Mouse (Mus musculus) gastrocnemius, postnatal 10 days (tissue): ENCODE results near the gene Zbtb4. TPM values are rescaled to one million over a fixed set of nuclear protein-coding genes. Genes with fewer than 3 reads are reported as not detected.
"Not testable (repeated sequence)": the region's sequence is repeated elsewhere in the genome, so short reads cannot be mapped to it uniquely, and the experiment has no call there.

Experiments used
- DNase-seq: peaks from one replicate; pipeline ENCODE4 v3.0.0; 2021; ENCODE audit warnings: mixed read lengths
- long read RNA-seq, 2 experiments: library from polyadenylated mRNA; stranded (forward); transcript quantifications; one replicate each; pipeline ENCODE4 v2.0.0; 2021
- total RNA-seq, 2 experiments: library from RNA; stranded (reverse); gene quantifications; 2 replicates each; pipeline ENCODE4 v1.2.3; 2021

Gene Zbtb4
- total RNA-seq, result 10 to 100 TPM; 21.0 to 29.3 TPM
- long read RNA-seq, experiment 1, full-length matches to known transcripts, result 2 of 7 reads
- long read RNA-seq, experiment 1, partial matches to known transcripts, result 0 of 7 reads
- long read RNA-seq, experiment 1, other reads (novel, unspliced or antisense), result 5 of 7 reads
- long read RNA-seq, experiment 2, partial matches to known transcripts, result 0 of 4 reads
- long read RNA-seq, experiment 2, other reads (novel, unspliced or antisense), result 4 of 4 reads

DNA sequence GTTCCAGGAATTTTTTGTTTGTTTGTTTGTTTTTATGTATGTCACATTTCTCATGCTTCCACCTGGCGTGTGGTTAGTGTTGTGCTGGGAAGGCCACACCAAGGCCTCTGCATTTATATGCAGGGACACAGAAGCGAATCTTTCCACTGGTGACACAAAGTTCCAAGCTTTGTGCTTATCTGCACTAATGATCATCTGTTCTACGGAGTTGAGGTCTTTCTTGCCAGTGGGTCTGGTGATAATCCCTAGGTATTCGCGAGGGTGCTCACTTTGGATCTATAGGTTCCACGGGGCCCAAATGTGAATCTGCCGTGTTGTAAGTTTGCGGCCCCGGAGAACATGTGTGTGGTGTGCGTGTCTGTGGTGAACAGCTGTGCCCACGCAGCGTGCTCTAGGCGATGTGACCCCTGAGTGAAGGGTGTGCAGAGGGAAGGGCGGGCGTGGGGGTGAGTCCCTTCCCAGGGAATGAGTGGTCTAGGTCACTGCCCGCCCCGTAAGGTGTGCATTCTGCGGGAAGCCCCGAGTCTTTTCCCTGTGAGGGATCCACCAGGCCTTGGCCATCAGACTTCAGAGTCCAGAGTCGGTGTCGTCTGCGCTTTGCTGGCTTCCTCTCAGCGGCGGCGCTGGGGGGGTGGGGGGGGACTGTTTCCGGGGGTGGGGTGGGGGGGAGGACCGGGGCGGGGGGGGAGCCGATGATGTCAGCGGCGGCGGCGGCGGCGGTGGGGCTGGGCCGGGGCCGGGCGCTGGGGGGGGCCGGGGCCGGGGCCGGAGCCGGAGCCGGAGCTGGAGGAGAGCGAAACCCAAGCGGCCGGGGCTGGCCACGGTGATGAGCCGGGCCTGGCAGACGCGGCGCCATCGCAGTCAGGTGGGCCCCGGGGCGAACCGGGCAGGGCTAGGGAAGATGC, at the start of gene Zbtb4:
Zbtb4 (plus strand) TSS at position 692 of the 905 bp plus-strand sequence.
- peak; percentile 63 for DNase-seq

DNA sequence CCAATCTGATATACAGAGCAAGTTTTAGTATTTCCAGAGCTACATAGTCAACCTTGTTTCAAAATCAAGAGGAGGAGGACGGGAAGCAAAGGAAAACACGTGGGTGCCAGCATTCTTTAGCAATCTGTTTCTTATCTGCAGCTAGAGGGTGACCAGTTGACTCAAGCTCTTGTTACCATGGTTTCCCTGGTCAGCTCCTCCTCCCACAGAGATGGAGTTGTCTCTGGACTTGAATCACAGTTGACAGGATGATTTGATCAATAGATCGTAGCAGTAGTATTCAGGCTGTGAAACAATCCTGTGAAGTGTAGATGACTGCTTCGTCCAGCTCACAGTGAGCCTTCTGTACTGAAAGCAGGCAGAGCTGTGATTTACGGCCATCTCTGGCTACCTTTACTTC, 49.8 kb upstream of the Zbtb4 start:
- no peak for DNase-seq

DNA sequence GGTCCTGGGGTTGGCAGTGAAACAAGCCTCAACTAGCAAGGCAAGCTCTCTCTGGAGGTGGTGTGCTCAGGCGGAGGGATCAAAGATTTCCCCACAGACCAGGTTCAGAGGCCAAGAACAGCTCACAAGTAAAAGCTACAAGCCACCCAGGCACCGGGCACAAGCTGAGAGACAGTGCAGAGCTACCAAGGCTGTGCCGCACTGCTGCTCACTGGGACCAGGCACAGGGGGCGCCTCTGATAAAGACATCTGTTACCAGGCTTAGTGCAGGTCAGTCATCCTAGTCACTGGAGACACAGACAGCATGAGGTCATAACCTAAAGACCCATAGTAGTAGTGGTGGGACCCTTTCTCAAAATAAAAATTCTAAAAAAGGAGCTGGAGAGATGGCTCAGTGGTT, 48.8 kb upstream of the Zbtb4 start:
- DNase-seq, result no peak

DNA sequence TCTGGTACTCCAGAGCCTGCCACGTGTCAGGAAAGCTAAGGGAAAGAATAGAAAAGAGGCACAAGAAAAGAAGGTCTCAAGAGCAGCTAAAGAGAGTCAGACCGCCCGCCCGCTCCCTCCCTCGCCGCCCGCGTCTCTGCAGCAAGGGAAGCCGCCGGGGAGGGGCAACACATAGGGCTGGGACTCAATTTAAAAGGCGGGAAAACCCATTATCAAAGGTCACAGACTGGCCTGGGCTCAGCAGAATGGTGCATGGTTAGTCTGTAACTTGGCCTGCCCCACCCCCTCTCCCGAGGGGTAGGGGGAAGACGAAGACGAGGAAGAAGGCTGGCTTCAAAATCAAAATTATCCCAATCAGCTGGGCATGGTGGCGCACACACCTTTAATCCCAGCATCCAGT, 47.1 kb upstream of the Zbtb4 start:
- DNase-seq, result no peak

DNA sequence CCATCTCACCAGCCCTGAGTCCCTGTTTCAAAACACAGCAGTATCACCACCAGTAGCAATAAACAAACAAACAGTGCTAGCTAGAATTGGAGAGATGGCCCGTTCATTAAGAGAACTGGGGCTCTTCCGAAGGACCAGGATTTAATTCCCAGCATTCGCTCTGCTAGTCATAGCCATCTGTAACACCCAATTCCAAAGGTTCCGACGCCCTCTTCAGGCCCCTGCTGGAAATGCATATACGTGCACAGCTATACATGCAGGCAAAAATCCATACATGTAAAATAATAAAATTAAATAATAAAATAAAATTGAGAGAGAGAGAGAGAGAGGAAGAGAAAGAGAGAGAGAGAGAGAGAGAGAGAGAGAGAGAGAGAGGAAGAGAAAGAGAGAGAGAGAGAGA, 46.3 kb upstream of the Zbtb4 start:
- DNase-seq, result no peak

DNA sequence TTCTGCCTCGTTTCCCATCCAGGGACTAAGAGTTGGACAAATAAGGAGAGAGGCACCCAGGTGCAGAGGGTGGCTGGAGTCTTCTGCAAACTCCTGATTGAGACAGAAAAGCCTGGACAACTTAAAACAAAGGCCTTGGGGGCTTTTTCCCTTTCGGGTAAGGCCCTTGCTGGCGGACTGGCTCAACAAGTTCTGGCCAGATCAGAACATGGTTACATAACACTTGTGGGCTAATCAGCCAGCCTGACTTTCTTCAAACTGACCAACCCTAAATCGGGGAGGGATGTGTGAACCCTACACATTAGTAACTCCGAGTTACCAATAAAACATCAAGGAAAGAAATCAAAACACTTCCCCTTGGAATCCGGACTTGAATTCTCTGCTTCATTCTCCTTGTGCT, 44.9 kb upstream of the Zbtb4 start:
- no peak for DNase-seq

DNA sequence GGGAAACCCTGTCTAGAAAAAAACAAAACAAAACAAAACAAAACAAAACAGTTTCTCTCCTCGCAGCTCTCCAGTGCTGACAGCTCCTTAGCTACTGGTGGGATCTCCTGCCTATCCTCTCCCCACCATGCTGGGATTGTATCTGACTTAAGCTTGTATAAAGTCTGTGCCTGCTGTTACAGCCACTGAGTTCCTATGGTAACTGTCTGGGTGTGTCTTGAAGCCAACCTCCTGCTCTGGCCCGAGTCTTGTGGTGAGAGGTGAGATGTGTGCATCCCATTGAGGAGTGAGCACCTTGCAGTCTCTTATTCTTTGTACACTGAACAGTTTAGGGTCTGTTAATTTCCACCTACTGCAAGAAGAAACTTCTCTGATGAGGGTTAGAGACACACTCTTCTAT, 42.6 kb upstream of the Zbtb4 start:
- DNase-seq, result no peak

DNA sequence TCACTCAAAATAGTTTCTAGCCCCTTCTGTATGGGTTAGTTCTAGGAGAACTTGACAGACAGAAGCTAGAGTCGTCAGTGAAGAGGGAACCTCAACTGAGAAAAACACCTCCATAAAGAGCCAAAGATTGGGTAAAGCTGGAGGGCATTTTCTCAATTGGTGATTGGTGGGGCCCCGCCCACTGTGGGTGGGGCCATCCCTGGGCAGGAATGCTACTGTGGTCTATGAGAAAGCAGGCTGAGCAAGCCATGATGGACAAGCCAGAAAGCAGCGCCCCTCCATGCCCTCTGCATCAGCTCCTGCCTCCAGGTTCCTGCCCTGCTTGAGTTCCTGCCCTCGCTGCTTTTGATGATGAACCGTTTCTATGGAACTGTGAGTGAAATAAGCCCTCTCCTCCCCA, 39.8 kb upstream of the Zbtb4 start:
- no peak for DNase-seq

DNA sequence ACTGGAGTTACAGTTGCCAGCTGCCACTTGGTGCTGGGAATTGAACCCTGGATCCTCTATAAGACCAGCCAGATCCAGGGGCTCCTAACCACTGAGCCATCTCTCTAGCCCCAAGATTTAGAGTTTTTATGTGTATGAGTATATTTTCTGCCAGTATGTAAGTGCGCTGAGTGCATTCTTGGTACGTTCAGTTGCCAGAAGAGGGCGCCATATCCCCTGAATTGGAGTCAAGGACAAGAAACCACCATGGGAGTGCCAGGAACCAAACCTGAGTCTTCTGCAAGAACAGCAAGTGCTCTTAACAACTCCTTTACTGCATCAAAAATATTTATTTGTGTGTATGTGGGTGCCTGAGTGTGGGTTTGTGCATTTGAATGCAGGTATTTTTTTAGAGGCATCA, 36.6 kb upstream of the Zbtb4 start:
- DNase-seq, result peak; percentile 58

DNA sequence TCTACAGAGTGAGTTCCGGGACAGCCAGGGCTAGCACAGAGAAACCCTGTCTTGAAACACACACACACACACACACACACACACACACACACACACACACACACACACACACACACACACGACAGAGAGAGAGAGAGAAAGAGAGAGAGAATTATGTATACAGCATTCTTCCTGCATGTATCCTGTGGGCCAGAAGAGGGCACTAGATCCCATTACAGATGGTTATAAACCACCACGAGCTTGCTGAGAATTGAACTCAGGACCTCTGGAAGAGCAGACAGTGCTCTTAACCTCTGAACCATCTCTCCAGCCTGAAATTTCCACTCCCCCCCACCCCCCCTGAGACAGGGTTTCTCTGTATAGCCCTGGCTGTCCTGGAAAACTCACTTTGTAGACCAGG, 34.3 kb upstream of the Zbtb4 start:
- DNase-seq, result not testable (repeated sequence)

DNA sequence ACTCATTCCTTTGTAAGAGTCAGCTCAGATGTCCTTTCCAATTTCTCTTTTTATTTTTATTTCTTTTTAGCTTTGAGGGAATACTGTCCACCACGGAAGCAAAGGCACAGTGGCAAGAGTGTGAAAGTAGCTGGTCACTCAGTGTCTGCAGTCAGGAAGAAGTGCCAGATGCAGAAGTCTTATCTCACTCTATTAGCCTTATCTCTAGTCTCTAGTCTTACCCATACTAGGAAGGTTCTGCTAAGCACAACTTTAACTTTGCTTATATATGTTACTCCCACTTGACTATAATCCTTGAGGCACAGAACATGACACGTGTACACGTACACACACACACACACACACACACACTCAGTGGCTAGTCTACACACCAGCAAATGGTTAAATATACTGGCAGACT, 14.1 kb upstream of the Zbtb4 start:
- DNase-seq, result no peak

DNA sequence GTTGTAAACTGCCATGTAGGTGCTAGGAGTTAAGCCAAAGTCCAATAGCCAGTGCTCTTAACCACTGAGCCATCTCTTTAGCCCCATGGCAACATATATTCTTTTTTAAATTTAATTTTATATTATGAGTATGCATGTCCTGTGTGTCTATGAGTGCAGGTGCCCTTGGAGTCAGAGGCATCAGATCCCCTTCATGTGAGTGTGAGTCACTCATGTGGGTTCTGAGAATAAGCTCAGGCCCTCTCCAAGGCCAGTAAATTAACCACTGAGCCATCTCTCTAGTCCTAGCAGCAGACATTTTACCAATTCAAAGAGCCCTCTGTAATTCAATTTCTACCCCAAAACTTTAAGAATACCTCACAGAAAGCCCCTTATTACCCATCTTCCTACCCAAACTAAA, 13.0 kb upstream of the Zbtb4 start:
- DNase-seq, result no peak

DNA sequence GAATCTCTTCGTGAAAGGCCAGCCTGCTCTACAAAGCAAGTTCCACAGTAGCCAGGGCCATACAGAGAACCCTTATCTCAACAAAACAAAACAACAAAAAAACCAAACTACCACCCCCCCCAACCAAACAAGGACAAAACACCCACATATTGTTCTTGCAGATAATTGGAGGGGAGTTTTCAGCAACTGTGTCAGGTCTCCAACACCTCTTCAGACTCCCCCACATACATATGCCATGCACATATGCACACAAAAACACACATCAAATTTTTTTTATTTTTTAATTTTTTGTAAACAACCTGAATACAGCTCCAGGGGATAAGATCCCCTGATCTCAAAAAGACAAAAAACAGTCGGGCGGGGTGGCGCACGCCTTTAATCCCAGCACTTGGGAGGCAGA, 11.5 kb upstream of the Zbtb4 start:
- DNase-seq, result no peak

DNA sequence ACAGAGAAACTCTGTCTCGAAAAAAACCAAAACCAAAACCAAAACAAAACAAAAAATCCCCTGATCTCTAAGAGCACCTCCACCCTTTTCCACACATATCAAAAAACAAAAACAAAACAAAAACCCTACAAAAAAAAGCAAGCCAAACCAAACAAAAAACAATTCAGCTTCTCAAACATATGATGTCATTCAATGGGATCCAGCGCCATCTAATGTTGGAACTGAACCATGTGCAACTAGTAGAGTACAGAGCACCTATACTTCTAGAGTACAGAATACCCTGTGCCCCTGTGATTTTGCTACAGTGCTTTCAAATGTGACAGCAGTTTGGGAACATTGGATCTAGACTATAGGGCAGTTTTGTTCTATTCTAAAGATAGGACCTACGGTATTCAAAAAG, 11.0 kb upstream of the Zbtb4 start:
- DNase-seq, result no peak

DNA sequence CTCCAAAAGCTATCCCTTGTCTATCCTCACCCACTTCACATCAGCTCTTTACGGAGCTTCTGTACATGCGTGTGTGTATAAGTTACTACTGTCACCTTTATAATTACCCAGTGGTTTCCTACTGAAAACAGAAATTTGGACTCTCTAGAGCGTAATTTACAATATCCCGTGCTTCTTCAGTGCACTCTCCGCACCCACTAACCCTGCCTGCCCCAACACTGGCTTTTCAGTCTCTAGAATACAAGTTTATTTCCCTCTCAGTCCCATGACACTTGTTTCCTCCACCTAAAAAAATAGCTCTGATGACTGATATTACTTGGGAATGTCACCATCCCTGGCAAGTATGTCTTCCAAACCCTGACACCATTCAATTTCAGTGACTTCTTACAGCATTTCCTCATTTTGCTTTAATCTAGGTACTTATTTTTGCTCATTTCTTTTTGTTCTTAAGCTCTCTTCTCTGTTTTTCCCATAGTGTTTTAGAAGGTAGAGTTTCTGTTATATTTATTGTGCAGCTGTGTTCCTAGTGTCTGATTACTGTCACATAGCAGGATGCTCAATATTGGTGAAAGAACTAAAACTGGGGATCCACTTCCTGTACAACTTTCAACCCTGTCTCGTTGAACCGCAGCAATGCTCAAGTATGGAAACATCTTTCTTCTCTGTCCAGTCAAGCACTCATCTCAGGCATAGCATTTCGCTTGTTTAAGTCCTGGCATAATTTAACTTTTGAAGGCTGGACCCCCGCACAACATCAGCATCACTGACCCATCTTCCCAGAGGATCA, 8.2 kb upstream of the Zbtb4 start:
- DNase-seq, result no peak

DNA sequence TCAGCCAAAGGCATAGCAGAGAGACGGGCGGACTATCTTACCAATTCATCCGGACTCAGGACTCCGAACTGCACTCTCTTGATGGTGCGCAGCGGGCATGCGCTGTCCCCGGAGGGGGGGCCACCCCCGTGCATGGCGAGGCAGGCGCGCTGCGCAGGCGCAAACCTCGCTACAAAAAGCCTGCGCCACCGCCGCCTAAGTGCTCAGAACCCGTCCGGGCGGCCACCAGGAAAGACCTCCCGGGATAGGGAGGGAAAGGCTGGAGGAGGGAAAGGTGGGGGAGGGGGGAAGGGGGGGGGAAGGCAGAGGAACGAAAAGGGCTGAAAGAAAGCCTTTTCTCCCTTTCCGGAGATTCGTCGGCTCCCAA, 7.6 kb upstream of the Zbtb4 start:
- peak; percentile 99 for DNase-seq

DNA sequence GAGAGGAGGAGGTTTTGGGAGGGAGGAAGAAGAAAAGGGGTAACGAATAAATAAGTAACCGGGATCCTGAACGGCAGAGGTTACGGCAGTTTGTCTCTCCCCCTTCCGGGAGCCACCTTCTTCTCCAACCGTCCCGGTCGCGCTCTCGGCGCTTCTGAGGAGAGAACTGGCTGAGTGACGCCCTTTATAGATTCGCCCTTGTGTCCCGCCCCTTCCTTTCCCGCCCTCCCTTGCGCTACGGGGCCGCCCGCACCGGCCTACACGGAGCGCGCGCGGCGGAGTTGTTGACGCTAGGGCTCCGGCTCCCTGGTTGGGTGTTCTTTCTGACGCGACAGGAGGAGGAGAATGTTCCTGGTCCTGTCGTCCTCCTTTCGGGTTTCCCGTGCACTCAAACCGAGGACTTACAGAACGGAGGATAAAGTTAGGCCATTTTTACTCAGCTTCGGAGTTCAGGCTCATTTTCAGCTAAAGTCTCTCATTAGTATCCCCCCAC, 7.2 kb upstream of the Zbtb4 start, which contains the start of gene Polr2a:
Polr2a (minus strand) TSS at position 160 of the 493 bp plus-strand sequence.
- peak; percentile 98 for DNase-seq

DNA sequence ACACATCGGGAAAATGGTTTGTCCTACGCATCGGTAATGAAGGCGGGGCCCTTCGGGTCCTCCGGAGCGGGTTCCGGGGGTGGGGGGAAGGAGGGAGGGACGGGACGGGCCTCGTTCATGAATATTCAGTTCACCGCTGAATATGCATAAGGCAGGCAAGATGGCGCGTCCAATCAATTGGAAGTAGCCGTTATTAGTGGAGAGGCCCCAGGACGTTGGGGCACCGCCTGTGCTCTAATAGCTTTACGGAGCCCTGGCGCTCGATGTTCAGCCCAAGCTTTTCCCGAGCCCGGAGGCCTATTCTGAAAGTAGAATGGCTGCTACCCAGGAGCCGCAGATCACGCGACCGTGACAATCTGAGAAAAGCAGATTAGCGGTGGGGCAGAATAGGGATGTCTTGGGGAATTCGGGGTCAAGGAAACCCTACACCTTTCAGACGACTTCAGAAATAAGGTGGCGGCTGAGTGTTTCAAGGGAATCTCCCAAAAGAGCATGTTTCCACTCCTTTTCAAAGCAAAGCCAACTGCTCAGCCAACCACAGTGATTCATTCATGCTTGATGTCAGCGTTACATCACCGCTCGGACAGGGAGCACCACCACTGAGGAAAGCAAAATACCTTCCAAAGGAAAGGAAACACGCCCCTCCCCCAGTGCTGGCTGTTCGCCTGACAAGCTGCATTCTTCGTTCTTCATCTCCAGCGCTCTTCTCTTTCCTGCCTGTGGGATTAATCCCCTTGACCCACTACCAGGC, 6.6 kb upstream of the Zbtb4 start:
- peak; percentile 73 for DNase-seq

DNA sequence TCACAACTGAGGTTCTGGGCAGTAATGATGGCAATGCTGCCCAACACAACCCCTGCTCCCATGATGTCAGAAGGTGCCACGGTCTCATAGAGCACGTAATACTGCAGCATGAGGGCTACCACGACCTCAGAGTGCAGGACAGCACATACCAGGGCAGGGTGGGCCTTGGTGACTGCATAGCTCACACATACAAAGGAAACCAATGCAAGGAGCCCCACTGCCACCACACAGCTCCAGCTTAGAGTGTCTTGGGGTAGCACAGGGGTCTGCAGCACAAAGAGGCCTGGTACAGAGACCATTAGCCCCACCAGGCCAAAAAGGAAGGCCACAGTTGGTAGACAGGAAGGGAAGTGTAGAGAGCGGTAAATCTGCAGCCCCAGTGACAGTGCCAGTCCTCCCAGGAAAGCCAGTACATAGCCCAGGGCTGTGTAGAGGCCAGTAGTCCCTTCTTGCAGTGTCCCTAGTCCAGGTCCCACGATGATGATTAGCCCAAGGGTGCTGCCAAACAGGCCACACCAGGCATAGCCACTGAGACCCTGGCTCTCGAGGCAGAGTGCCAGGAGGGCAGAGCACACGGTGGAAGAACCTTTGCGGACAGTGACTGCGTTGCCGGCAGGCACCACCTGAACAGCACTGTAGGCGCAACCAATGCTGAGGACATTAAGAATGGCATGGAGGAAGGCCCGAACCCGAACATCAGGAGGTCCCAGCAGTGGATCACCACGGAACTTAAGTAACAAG, 5.4 kb upstream of the Zbtb4 start:
- no peak for DNase-seq

DNA sequence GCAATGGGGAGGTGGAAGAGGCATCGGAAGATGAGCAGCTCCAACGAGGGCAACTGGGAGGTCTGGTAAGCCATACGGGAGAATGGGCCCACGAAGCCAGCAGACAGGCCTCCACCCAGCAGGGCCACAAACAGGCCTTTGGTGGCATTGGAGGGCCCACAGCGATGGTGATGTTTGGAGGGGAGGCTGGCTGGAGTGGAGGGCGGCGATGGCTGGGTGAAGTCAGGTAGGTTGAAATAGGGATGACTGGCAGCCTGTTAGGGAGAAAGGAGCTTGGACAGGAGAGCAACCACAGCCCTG, 4.9 kb upstream of the Zbtb4 start:
- DNase-seq, result no peak

DNA sequence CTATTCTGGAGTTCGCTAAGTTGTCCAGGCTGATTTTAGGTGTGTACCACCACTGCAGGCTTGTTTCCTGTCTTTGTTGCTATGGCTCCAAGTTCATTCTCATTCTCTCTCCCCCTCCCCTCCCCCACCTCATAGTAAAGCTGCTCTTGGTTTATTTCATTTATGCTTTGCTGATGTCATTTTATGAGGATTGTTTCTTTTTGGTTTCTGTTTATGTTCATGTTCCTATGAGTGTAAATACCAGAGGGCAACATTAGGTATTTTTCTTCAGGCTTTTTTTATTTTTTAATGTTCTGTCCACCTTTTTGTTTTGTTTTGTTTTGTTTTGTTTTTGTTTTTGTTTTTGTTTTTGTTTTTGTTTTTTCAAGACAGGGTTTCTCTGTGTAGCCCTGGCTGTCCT, 3.8 kb upstream of the Zbtb4 start, which contains the start of gene Slc35g3:
Slc35g3 (minus strand) TSS at position 101 of the 400 bp plus-strand sequence.
- no peak for DNase-seq
